Mouse (Mus musculus): ENCODE measurements around the gene Rrp8.
"Not testable (repeated sequence)": the region's sequence is repeated elsewhere in the genome, so short reads cannot be mapped to it uniquely, and the experiment has no call there.

The Rrp8 gene

GRCm38 (mm10) chr7:105743926-105744590, 6.9 kb upstream of the Rrp8 start, which contains the start of gene Taf10:
TSS of gene Taf10 (minus strand) at chr7:105744361.
- DNase-seq, result peak; percentile 92 to 93

- not testable (repeated sequence) for DNase-seq
These were observed 6.2 kb upstream of the Rrp8 start for GRCm38 (mm10) chr7:105743246-105743925.

GRCm38 (mm10) chr7:105742539-105743215, 5.5 kb upstream of the Rrp8 start:
- DNase-seq, result not testable (repeated sequence)

GRCm38 (mm10) chr7:105741978-105742377, 4.8 kb upstream of the Rrp8 start:
- DNase-seq, result no peak

- no peak for DNase-seq
These were observed 3.7 kb upstream of the Rrp8 start for GRCm38 (mm10) chr7:105740851-105741250.

- no peak for DNase-seq
These were observed 3.1 kb upstream of the Rrp8 start for GRCm38 (mm10) chr7:105740089-105740795.

GRCm38 (mm10) chr7:105738948-105739347, 1.8 kb upstream of the Rrp8 start:
- peak; percentile 84 to 89 for DNase-seq

- DNase-seq, result no peak
These were observed 1.1 kb upstream of the Rrp8 start for GRCm38 (mm10) chr7:105738286-105738685.

GRCm38 (mm10) chr7:105737648-105738047, 463 bp upstream of the Rrp8 start:
- no peak for DNase-seq

GRCm38 (mm10) chr7:105736264-105736901, 802 bp downstream of the Rrp8 start, which contains the start of gene Ilk:
TSS of gene Ilk (plus strand) at chr7:105736592.
- peak; percentile 94 to 96 for DNase-seq

GRCm38 (mm10) chr7:105735464-105735863, 1.7 kb downstream of the Rrp8 start:
- DNase-seq, result not testable (repeated sequence)

GRCm38 (mm10) chr7:105734826-105735225, 2.4 kb downstream of the Rrp8 start:
- no peak for DNase-seq

- no peak for DNase-seq
These were observed 3.3 kb downstream of the Rrp8 start for GRCm38 (mm10) chr7:105733836-105734235.

- no peak for DNase-seq
These were observed 8.3 kb downstream of the Rrp8 start for GRCm38 (mm10) chr7:105728701-105729428.

- no peak for DNase-seq
These were observed 10.2 kb downstream of the Rrp8 start for GRCm38 (mm10) chr7:105726980-105727325.

- peak in 1 of 2 experiments; percentile 63 for DNase-seq
These were observed 10.8 kb downstream of the Rrp8 start for GRCm38 (mm10) chr7:105726144-105726979.

GRCm38 (mm10) chr7:105721916-105722315, 15.3 kb downstream of the Rrp8 start:
- DNase-seq, result no peak

GRCm38 (mm10) chr7:105715366-105715765, 21.8 kb downstream of the Rrp8 start:
- no peak for DNase-seq

- no peak for DNase-seq
These were observed 28.5 kb downstream of the Rrp8 start for GRCm38 (mm10) chr7:105708733-105709132.

- no peak for DNase-seq
These were observed 33.4 kb downstream of the Rrp8 start for GRCm38 (mm10) chr7:105703816-105704215.

GRCm38 (mm10) chr7:105703184-105703583, 34.0 kb downstream of the Rrp8 start:
- no peak for DNase-seq
